Mouse (Mus musculus): Measurements from ENCODE around the gene Gse1.

- TF ChIP-seq USF1 (IDR thresholded peaks at IDR 0.05; ENCODE audit: low read depth) (no peak), POLR2A (IDR thresholded peaks at IDR 0.05; ENCODE audit: insufficient read length, low read depth) (no peak)
These were observed 270.8 kb downstream of the Gse1 start for GRCm38 (mm10) chr8:120498926-120499605.

Data from myocyte (in vitro differentiated cells).